Mouse (Mus musculus) thymus, adult 2 months (tissue): ENCODE data around the gene Fam102a.
"Not testable (repeated sequence)": the region's sequence is repeated elsewhere in the genome, so short reads cannot be mapped to it uniquely, and the experiment has no call there.

Experiments used
- CTCF ChIP-seq: fragments of 200-500 bp; IDR thresholded peaks from 2 replicates; pipeline ENCODE4 v1.5.1; 2012; ENCODE audit warnings: mild to moderate bottlenecking, control low read depth, low read length, moderate library complexity, borderline replicate concordance; ENCODE audit not compliant: control insufficient read depth, poor library complexity, insufficient read depth; ENCODE audit errors: extremely low read depth
- POLR2A ChIP-seq: fragments of 200-500 bp; IDR thresholded peaks from 2 replicates; pipeline ENCODE4 v1.6.1; 2012; ENCODE audit warnings: mild to moderate bottlenecking, low read length, control low read depth, moderate library complexity; ENCODE audit not compliant: control insufficient read depth, poor library complexity, insufficient read depth; ENCODE audit errors: extremely low read depth

GRCm38 (mm10) chr2:32490730-32491129, 44.4 kb upstream of the Fam102a start:
- TF ChIP-seq CTCF, POLR2A: not testable (repeated sequence)
